Mouse (Mus musculus) neural tube, embryonic 12.5 days (tissue): ENCODE measurements around the gene Eipr1. TPM values are rescaled to one million over a fixed set of nuclear protein-coding genes. Genes with fewer than 3 reads are reported as not detected.

Experiments
- ATAC-seq: fragments of 200-750 bp; cut with Nextera tagmentation; 2 replicates; pipeline ENCODE4 v1.8.0; 2017; ENCODE audit warnings: low read depth, mild to moderate bottlenecking, moderate TSS enrichment, moderate library complexity; ENCODE audit not compliant: low FRiP score
- H3K27ac ChIP-seq: fragments of 300-500 bp; sonication (generic); 2 replicates; pipeline ENCODE4 v1.5.1; 2016
- H3K27me3 ChIP-seq: fragments of 300-500 bp; sonication (generic); replicated peaks from 2 replicates; pipeline ENCODE4 v1.6.1; 2016; ENCODE audit warnings: mild to moderate bottlenecking
- H3K36me3 ChIP-seq: fragments of 300-500 bp; sonication (generic); 2 replicates; pipeline ENCODE4 v1.6.1; 2016; ENCODE audit warnings: mild to moderate bottlenecking
- H3K4me1 ChIP-seq: fragments of 300-500 bp; sonication (generic); 2 replicates; pipeline ENCODE4 v1.6.1; 2016
- H3K4me2 ChIP-seq: fragments of 300-500 bp; sonication (generic); replicated peaks from 2 replicates; pipeline ENCODE4 v1.6.1; 2016; ENCODE audit warnings: mild to moderate bottlenecking
- H3K4me3 ChIP-seq: fragments of 300-500 bp; sonication (generic); 2 replicates; pipeline ENCODE4 v1.5.1; 2016
- H3K9ac ChIP-seq: fragments of 300-500 bp; sonication (generic); 2 replicates; pipeline ENCODE4 v1.6.1; 2016; ENCODE audit warnings: mild to moderate bottlenecking
- H3K9me3 ChIP-seq: fragments of 300-500 bp; sonication (generic); 2 replicates; pipeline ENCODE4 v1.6.1; 2016; ENCODE audit warnings: mild to moderate bottlenecking
- WGBS: fragments of 180-500 bp; shearing (Covaris S2); methylation state at CpG from one replicate; pipeline ENCODE4 v1.1.7; 2016; 5-methylcytosine and 5-hydroxymethylcytosine counted together
- polyA plus RNA-seq: library from polyadenylated mRNA; unstranded; fragments of >200 nt; fragmentation: Nextera tagmentation; extraction: Ambion mirVana; gene quantifications from 2 replicates; pipeline ENCODE4 v1.2.1, GENCODE M21; 2016

Gene Eipr1
- polyA plus RNA-seq, 1 experiment from 2014 or later: 57.4 TPM

DNA sequence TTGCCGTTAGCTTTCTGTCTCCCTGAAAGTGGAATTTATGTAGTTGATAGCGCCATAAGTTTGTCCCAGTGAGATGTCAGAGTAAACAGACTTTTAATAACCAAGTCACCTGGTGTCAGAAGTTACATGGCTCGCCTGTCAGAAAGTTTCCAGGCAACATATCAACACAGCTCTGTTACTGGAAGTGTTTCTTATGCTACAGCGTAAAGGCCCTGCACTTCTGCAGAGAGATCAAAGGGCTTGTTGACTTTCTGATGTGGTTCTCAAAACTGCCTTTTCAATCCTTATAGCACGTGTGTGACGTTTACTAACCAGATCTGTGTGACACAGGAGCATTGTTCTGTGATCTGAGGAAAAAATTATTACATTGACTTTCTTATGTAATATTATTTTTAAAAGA is 82.7 kb downstream of the Eipr1 start:
- no peak overlapping the region for H3K9ac ChIP-seq
- ATAC-seq: no peak
- no peaks in the 10 kb centered on the region for H3K9me3 ChIP-seq
- no peak overlapping the region for H3K27ac ChIP-seq
- H3K36me3 ChIP-seq: peaks cover 5% of the 10 kb centered on the region; the same call in 1 of the 2 replicates
- WGBS: 86% methylated on average over 6 of the region's 6 CpGs
- peaks cover 6% of the 10 kb centered on the region; the same call in 1 of the 2 replicates for H3K4me1 ChIP-seq
- no peaks in the 10 kb centered on the region for H3K27me3 ChIP-seq
- no peak overlapping the region for H3K4me2 ChIP-seq
- H3K4me3 ChIP-seq: no peak overlapping the region

- Histone ChIP-seq H3K9ac (no peak overlapping the region), H3K4me2 (no peak overlapping the region), H3K4me3 (no peak overlapping the region), H3K4me1 (peaks cover 6% of the 10 kb centered on the region; the same call in 1 of the 2 replicates), H3K9me3 (no peaks in the 10 kb centered on the region), H3K27ac (no peak overlapping the region), H3K36me3 (no peaks in the 10 kb centered on the region), H3K27me3 (no peaks in the 10 kb centered on the region)
- no peak for ATAC-seq
- WGBS: 91% methylated on average over 3 of the region's 3 CpGs
Observed at GRCm38 (mm10) chr12:28835683-28836082, 84.1 kb downstream of the Eipr1 start.

GRCm38 (mm10) chr12:28838268-28838667 is 86.7 kb downstream of the Eipr1 start:
- Histone ChIP-seq H3K27me3 (no peaks in the 10 kb centered on the region), H3K4me1 (peaks cover 6% of the 10 kb centered on the region; the same call in 1 of the 2 replicates), H3K9ac (no peak overlapping the region), H3K4me2 (no peak overlapping the region), H3K4me3 (no peak overlapping the region), H3K36me3 (no peaks in the 10 kb centered on the region), H3K9me3 (no peaks in the 10 kb centered on the region), H3K27ac (no peak overlapping the region)
- no peak for ATAC-seq
- WGBS: 34% methylated on average over 4 of the region's 4 CpGs

DNA sequence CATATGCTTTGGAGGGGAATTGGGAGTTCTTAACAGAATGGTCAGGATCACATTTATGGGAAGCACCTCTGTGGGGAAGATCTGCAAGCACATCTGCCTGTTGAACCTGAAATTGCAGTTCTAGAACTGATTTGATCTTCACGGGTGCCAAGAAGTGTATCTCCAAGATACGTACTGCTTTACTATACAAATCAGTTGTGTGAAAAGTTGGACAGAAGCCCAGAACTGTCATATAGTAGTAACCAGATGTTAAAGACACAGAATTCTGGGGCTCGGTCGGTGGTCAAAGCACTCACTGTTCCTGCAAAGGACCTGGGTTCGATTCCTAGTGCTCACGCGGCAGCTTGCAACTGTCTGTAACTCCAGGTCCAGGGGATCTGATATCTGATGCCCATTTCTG is 87.4 kb downstream of the Eipr1 start:
- peaks cover 6% of the 10 kb centered on the region; the same call in 1 of the 2 replicates for H3K4me1 ChIP-seq
- 90% methylated on average over 7 of the region's 7 CpGs for WGBS
- no peak overlapping the region for H3K9ac ChIP-seq
- H3K27me3 ChIP-seq: no peaks in the 10 kb centered on the region
- no peak overlapping the region for H3K4me3 ChIP-seq
- no peaks in the 10 kb centered on the region for H3K36me3 ChIP-seq
- H3K4me2 ChIP-seq: no peak overlapping the region
- ATAC-seq: no peak
- H3K9me3 ChIP-seq: no peaks in the 10 kb centered on the region
- H3K27ac ChIP-seq: no peak overlapping the region

DNA sequence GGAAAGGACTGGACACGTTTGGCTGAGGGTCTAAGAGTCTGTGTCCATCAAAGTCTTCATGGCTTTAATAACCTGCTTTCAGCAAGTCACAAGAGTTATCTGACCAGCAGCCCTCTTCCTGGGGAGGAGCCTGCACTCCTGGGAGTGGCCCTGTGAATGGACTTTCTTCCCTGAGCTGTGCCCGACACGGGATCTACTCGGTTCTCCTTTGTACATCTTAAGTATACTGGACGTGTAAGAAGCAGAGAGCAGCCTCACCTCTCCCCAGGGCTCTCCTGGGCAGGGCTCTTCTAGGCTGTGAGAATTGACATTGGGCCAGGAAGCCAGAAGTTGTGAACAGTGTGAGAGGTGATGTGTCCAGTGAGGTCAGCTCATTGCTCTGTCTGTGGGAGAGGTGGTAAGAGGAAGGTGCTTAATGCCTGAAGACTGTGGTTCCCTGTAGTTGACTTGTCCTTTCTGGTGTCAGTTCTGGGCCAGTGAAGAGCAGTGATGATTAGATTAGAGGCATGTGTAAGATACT is 89.6 kb downstream of the Eipr1 start:
- Histone ChIP-seq H3K9ac (no peak overlapping the region), H3K4me1 (peaks cover 6% of the 10 kb centered on the region; the same call in 1 of the 2 replicates), H3K9me3 (no peaks in the 10 kb centered on the region), H3K4me3 (no peak overlapping the region), H3K4me2 (no peak overlapping the region), H3K36me3 (no peaks in the 10 kb centered on the region), H3K27me3 (no peaks in the 10 kb centered on the region), H3K27ac (no peak overlapping the region)
- no peak for ATAC-seq
- 90% methylated on average over 5 of the region's 5 CpGs for WGBS

DNA sequence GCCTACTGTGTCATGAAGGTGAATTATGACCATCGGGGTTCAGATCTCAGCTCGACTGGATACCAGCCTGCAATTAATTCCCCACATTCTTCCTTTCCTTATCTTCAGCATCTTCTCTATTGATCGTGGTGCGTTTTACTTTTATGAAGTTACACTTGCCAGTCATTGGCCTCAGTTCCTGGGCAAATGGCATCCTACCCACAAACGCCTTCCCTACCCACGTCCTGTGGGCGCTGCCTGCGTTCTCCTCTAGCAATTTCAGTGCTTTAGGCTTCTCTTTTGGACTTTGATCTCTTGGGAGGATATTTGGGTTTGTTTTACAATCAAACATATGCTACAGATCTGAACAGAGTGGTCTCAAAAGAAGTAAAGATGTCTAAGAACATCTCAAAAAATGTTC is 94.2 kb downstream of the Eipr1 start:
- no peak overlapping the region for H3K27ac ChIP-seq
- H3K9me3 ChIP-seq: no peaks in the 10 kb centered on the region
- no peak overlapping the region for H3K9ac ChIP-seq
- no peak for ATAC-seq
- no peaks in the 10 kb centered on the region for H3K27me3 ChIP-seq
- H3K4me3 ChIP-seq: no peak overlapping the region
- WGBS: 89% methylated on average over 8 of the region's 8 CpGs
- H3K36me3 ChIP-seq: no peaks in the 10 kb centered on the region
- no peak overlapping the region for H3K4me2 ChIP-seq
- peaks cover 6% of the 10 kb centered on the region for H3K4me1 ChIP-seq

DNA sequence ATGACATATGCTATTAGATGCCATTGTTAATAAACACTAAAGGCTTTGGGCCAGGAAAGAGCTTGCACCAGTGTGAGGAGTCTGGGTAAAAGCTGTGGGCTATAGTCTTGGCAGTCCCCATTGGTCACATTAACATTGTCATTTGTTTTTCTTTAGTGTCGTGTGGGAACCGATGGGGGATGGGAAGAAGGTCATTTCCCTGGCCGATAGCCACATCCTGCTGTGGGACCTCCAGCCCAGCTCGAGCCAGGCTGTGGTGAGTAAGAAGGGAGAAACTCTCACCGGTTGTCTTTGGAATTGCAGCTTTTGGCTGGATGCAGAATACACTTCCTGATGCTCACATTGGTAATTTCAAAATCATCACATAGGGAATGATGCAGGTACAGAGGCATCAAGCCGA is 95.8 kb downstream of the Eipr1 start:
- 71% methylated on average over 6 of the region's 6 CpGs for WGBS
- no peak for ATAC-seq
- no peak overlapping the region for H3K27ac ChIP-seq

GRCm38 (mm10) chr12:28848726-28849612 is 97.4 kb downstream of the Eipr1 start:
- Histone ChIP-seq H3K4me2 (no peak overlapping the region), H3K9ac (no peak overlapping the region), H3K9me3 (no peaks in the 10 kb centered on the region), H3K4me1 (peaks cover 6% of the 10 kb centered on the region), H3K4me3 (no peak overlapping the region), H3K36me3 (no peaks in the 10 kb centered on the region), H3K27ac (peak overlapping the region; percentile 70), H3K27me3 (no peaks in the 10 kb centered on the region)
- peak; percentile 78 for ATAC-seq
- 48% methylated on average over 18 of the region's 18 CpGs for WGBS

More for the DNA sequence above, 95.8 kb downstream of the Eipr1 start:
- no peak overlapping the region for H3K9ac ChIP-seq
- H3K4me3 ChIP-seq: no peak overlapping the region
- no peak overlapping the region for H3K4me2 ChIP-seq
- H3K27me3 ChIP-seq: no peaks in the 10 kb centered on the region
- H3K36me3 ChIP-seq: no peaks in the 10 kb centered on the region
- peaks cover 6% of the 10 kb centered on the region for H3K4me1 ChIP-seq
- no peaks in the 10 kb centered on the region for H3K9me3 ChIP-seq

- Histone ChIP-seq H3K9ac (no peak overlapping the region), H3K9me3 (no peaks in the 10 kb centered on the region), H3K4me3 (no peak overlapping the region), H3K4me2 (peak overlapping the region; percentile 9; the same call in 1 of the 2 replicates), H3K4me1 (peaks cover 23% of the 10 kb centered on the region), H3K36me3 (no peaks in the 10 kb centered on the region), H3K27me3 (no peaks in the 10 kb centered on the region), H3K27ac (peak overlapping the region; percentile 88)
- peak; percentile 78 for ATAC-seq
- WGBS: 37% methylated on average over 11 of the region's 11 CpGs
Observed at GRCm38 (mm10) chr12:28859495-28860263, 108.1 kb downstream of the Eipr1 start.

DNA sequence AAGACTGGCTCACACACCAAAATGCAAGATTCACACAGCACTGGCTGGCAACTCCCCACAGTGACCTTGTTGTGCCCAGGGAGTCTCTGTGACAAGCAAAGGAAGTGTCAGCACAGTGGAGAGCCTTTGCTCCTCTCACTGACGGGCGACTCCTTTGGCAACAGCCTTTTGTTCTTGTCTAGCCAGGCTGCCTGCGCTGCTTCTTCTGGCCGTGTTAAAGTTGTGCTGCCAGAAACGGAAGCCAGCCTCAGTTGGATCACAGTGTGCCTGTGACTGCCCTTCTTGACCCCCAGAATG is 108.6 kb downstream of the Eipr1 start:
- no peaks in the 10 kb centered on the region for H3K27me3 ChIP-seq
- peaks cover 26% of the 10 kb centered on the region for H3K4me1 ChIP-seq
- peak overlapping the region; percentile 88 for H3K27ac ChIP-seq
- H3K36me3 ChIP-seq: 0 out of 2 replicates have a peak, but pooled peaks cover 1% of the 10 kb centered on the region
- H3K4me2 ChIP-seq: peak overlapping the region; percentile 9; the same call in 1 of the 2 replicates
- 0 out of 2 replicates have a peak overlapping the region, but pooled peaks have one; percentile 19 for H3K9ac ChIP-seq
- peak; percentile 78 for ATAC-seq
- no peaks in the 10 kb centered on the region for H3K9me3 ChIP-seq
- 9% methylated on average over 5 of the region's 5 CpGs for WGBS
- H3K4me3 ChIP-seq: no peak overlapping the region

DNA sequence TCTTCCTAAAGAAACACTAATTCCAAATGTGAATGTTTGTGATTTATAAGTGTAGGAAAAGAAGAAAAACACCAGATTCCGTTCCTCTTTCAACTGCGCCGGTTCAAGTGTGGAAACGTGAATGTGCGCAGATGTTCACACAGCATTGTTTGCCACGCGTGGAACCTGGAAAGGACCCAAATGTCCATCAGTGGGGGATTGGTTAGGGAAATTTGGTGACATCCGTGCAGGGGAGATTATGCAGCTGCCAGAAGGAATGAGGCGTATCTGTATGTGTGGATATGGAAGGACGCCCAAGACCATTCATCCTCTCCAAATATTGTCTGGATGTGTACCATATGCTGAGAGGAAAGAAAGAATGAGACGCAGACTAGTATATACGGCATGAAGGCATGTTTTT is 111.7 kb downstream of the Eipr1 start:
- Histone ChIP-seq H3K9ac (no peak overlapping the region), H3K4me2 (no peak overlapping the region), H3K4me1 (peaks cover 42% of the 10 kb centered on the region), H3K4me3 (no peak overlapping the region), H3K9me3 (no peaks in the 10 kb centered on the region), H3K36me3 (0 out of 2 replicates have a peak, but pooled peaks cover 9% of the 10 kb centered on the region), H3K27me3 (no peaks in the 10 kb centered on the region), H3K27ac (no peak overlapping the region)
- no peak for ATAC-seq
- WGBS: 76% methylated on average over 12 of the region's 12 CpGs

DNA sequence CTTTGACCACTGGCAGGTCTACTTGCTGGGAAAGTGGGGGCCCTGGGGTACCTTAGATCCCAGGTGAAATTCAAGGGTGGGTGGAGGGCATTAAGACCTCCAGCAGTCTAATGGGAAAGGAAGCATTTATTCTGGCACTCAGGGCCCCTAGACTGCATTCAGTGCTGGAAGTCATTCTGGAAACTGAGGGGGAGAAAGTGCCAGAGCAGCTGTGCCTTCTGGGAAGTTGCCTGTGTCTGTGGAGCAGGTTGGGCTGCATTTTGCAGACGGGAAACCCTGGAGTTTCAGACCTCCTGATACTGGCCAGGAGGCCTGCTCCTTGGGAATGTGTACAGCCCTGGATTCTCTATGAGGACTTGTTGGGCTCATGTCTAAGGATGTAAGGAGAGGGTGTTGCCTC is 114.5 kb downstream of the Eipr1 start:
- ATAC-seq: no peak
- no peak overlapping the region for H3K4me2 ChIP-seq
- no peak overlapping the region for H3K9ac ChIP-seq
- H3K4me3 ChIP-seq: no peak overlapping the region
- no peaks in the 10 kb centered on the region for H3K9me3 ChIP-seq
- peak overlapping the region; percentile 15; the same call in 1 of the 2 replicates for H3K27ac ChIP-seq
- H3K27me3 ChIP-seq: no peaks in the 10 kb centered on the region
- H3K36me3 ChIP-seq: peaks cover 16% of the 10 kb centered on the region; the same call in 1 of the 2 replicates
- H3K4me1 ChIP-seq: peaks cover 25% of the 10 kb centered on the region
- 56% methylated on average over 1 of the region's 1 CpGs for WGBS
